16 mouse cellular contexts compared by ENCODE assay signal in the genomic region with DNA sequence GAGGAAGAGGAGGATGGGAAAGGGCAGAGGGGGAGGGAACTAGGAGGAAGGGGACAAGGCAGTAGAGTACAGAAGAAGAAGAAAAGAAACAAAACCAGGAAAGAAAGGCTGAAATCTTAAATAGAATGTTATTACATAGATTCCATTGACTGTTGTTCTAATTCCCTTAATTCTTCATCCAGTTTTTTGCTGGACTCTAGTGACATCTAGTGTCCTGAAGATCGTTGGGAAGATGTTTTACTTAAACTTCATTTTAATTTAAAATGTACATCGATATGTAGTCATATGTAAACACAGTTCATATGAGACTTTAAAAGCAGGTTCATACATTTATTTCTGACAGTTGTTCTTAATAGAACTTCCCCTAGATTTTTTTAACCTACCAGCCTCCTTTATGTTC.
A peak's percentile ranks its signal among the peaks of the same experiment; 100 is the strongest.
DNase-seq lines count a peak whose midpoint lies in the region; ATAC-seq and TF ChIP-seq lines count a peak whose summit lies in the region.
"Had no signal": no experiment of that assay in that cellular context is flagged by ENCODE, and none has a peak within 500 bp of the region (broad histone marks: within the 10 kb centered on the region; RNA-seq: fewer than 3 reads in every experiment).

No protein-coding gene starts in this region.

- no peak overlapping the region for H3K9ac ChIP-seq in embryonic facial prominence, embryonic 11.5 days (replicated peaks; ENCODE audit: low read length)
- H3K9ac ChIP-seq in kidney, postnatal 0 days (ENCODE audit: low read depth, low read length), result no peak overlapping the region
- no peak overlapping the region for H3K9ac ChIP-seq in CH12.LX (ENCODE audit: insufficient read depth, low read depth)
- H3K9ac ChIP-seq in liver, postnatal 0 days (replicated peaks), result no peak overlapping the region
- H3K9ac ChIP-seq: forebrain, embryonic 15.5 days; hindbrain, embryonic 15.5 days; liver, embryonic 14.5 days had no signal

- H3K9me3 ChIP-seq in embryonic facial prominence, embryonic 11.5 days (replicated peaks; ENCODE audit: control insufficient read depth, low read length), result no peaks in the 10 kb centered on the region
- H3K9me3 ChIP-seq in embryonic facial prominence, embryonic 10.5 days, result no peaks in the 10 kb centered on the region
- no peaks in the 10 kb centered on the region for H3K9me3 ChIP-seq in kidney, postnatal 0 days (replicated peaks; ENCODE audit: low read length)
- no peaks in the 10 kb centered on the region for H3K9me3 ChIP-seq in CH12.LX (replicated peaks; ENCODE audit: low read length)
- no peaks in the 10 kb centered on the region for H3K9me3 ChIP-seq in liver, postnatal 0 days (ENCODE audit: low read length)
- H3K9me3 ChIP-seq: forebrain, embryonic 15.5 days; hindbrain, embryonic 15.5 days had no signal

- H3K4me1 ChIP-seq in embryonic facial prominence, embryonic 11.5 days (ENCODE audit: control insufficient read depth, insufficient read depth, low read length), result no peaks in the 10 kb centered on the region
- no peaks in the 10 kb centered on the region for H3K4me1 ChIP-seq in embryonic facial prominence, embryonic 10.5 days
- no peaks in the 10 kb centered on the region for H3K4me1 ChIP-seq in kidney, postnatal 0 days (replicated peaks; ENCODE audit: insufficient read depth, low read length)
- no peaks in the 10 kb centered on the region for H3K4me1 ChIP-seq in CH12.LX (ENCODE audit: control insufficient read depth in 1 of 2, insufficient read depth in 2 of 2)
- no peaks in the 10 kb centered on the region for H3K4me1 ChIP-seq in liver, postnatal 0 days (ENCODE audit: insufficient read depth)
- H3K4me1 ChIP-seq: forebrain, embryonic 15.5 days; hindbrain, embryonic 15.5 days had no signal

- no peak for TF ChIP-seq POLR2A in CH12.LX (IDR thresholded peaks at IDR 0.05; ENCODE audit: low read depth, low read length)

- peak; percentile 46 for TF ChIP-seq RAD21 in CH12.LX (IDR thresholded peaks at IDR 0.05; ENCODE audit: low read depth, low read length)

- 62% methylated on average over 2 of the region's 2 CpGs for WGBS in embryonic facial prominence, embryonic 11.5 days
- 76% methylated on average over 2 of the region's 2 CpGs for WGBS in embryonic facial prominence, embryonic 10.5 days
- WGBS in kidney, postnatal 0 days, result 42% methylated on average over 2 of the region's 2 CpGs
- WGBS in liver, postnatal 0 days (ENCODE audit: insufficient replicate concordance), result 59% methylated on average over 2 of the region's 2 CpGs

- no peak overlapping the region for H3K27ac ChIP-seq in embryonic facial prominence, embryonic 11.5 days (replicated peaks; ENCODE audit: low read depth, low read length)
- H3K27ac ChIP-seq in embryonic facial prominence, embryonic 10.5 days (replicated peaks), result no peak overlapping the region
- H3K27ac ChIP-seq in kidney, postnatal 0 days, result no peak overlapping the region
- no peak overlapping the region for H3K27ac ChIP-seq in CH12.LX (ENCODE audit: insufficient read depth, low read depth)
- H3K27ac ChIP-seq in liver, postnatal 0 days (ENCODE audit: low read depth), result no peak overlapping the region
- H3K27ac ChIP-seq: forebrain, embryonic 15.5 days; hindbrain, embryonic 15.5 days; liver, embryonic 14.5 days had no signal

- H3K4me2 ChIP-seq in embryonic facial prominence, embryonic 11.5 days (ENCODE audit: low read depth, low read length), result no peak overlapping the region
- H3K4me2 ChIP-seq in kidney, postnatal 0 days (ENCODE audit: low read length), result no peak overlapping the region
- H3K4me2 ChIP-seq in CH12.LX (ENCODE audit: insufficient read depth, low read depth, poor library complexity, severe bottlenecking), result no peak overlapping the region
- no peak overlapping the region for H3K4me2 ChIP-seq in liver, postnatal 0 days (ENCODE audit: low read depth, low read length)
- H3K4me2 ChIP-seq: forebrain, embryonic 15.5 days; hindbrain, embryonic 15.5 days had no signal

- peak; percentile 61 for TF ChIP-seq CTCF in kidney, postnatal 0 days (IDR thresholded peaks at IDR 0.05; ENCODE audit: low read depth)
- no peak for TF ChIP-seq CTCF in CH12.LX (conservative IDR thresholded peaks at IDR 0.05 in 1 of 2, IDR thresholded peaks at IDR 0.05 in 1 of 2; ENCODE audit: low read depth in 2 of 2, low read length in 2 of 2)
- TF ChIP-seq CTCF in liver, postnatal 0 days (IDR thresholded peaks at IDR 0.05; ENCODE audit: low read depth), result no peak

- DNase-seq in embryonic facial prominence, embryonic 11.5 days (ENCODE audit: low spot score), result peak; percentile 26
- no peak for DNase-seq in embryonic facial prominence, embryonic 10.5 days (ENCODE audit: low spot score)
- peak; percentile 53 for DNase-seq in kidney, postnatal 0 days (ENCODE audit: low spot score)
- DNase-seq in kidney, postnatal 10 days, result no peak
- DNase-seq in CH12.LX (ENCODE audit: extremely low read depth), result no peak
- peak; percentile 24 for DNase-seq in brain, embryonic 18.5 days (ENCODE audit: low read depth, low spot score)
- DNase-seq in liver, postnatal 0 days, result no peak
- no peak for DNase-seq in lung, postnatal 25 days (ENCODE audit: low spot score)
- DNase-seq: cerebellum, adult 9-11 months; gastrocnemius, postnatal 25 days; layer of hippocampus, adult 9-11 months; right cerebral cortex, adult 18-20 months; spleen, adult 18-20 months had no signal

- TF ChIP-seq EP300 in CH12.LX (IDR thresholded peaks at IDR 0.05; ENCODE audit: low read length), result no peak
- no peak for TF ChIP-seq EP300 in liver, postnatal 0 days (IDR thresholded peaks at IDR 0.05; ENCODE audit: low read depth)

- H3K79me2 ChIP-seq in CH12.LX (replicated peaks; ENCODE audit: control insufficient read depth, extremely low read depth, insufficient read depth, poor library complexity, severe bottlenecking), result no peaks in the 10 kb centered on the region

- dilution Hi-C loops in CH12.LX (cut with MboI; ENCODE audit: extremely low pct_ligation_motif_present, extremely low pct_unique_long_range_greater_than_20kb, low sequenced_read_pairs), result no loop called here

- no peaks in the 10 kb centered on the region for H3K36me3 ChIP-seq in embryonic facial prominence, embryonic 11.5 days (replicated peaks; ENCODE audit: control insufficient read depth, insufficient read depth, low read depth, low read length)
- H3K36me3 ChIP-seq in embryonic facial prominence, embryonic 10.5 days (replicated peaks), result no peaks in the 10 kb centered on the region
- no peaks in the 10 kb centered on the region for H3K36me3 ChIP-seq in kidney, postnatal 0 days (ENCODE audit: insufficient read depth, low read length)
- no peaks in the 10 kb centered on the region for H3K36me3 ChIP-seq in CH12.LX (replicated peaks in 1 of 2; ENCODE audit: control insufficient read depth in 1 of 2, insufficient read depth in 1 of 2, low read length in 1 of 2)
- no peaks in the 10 kb centered on the region for H3K36me3 ChIP-seq in liver, postnatal 0 days (replicated peaks; ENCODE audit: insufficient read depth, low read length)
- H3K36me3 ChIP-seq: forebrain, embryonic 15.5 days; hindbrain, embryonic 15.5 days had no signal

- no peaks in the 10 kb centered on the region for H3K27me3 ChIP-seq in embryonic facial prominence, embryonic 11.5 days (ENCODE audit: control insufficient read depth, insufficient read depth, low read length)
- H3K27me3 ChIP-seq in embryonic facial prominence, embryonic 10.5 days (replicated peaks; ENCODE audit: low read depth, poor library complexity, severe bottlenecking), result no peaks in the 10 kb centered on the region
- H3K27me3 ChIP-seq in kidney, postnatal 0 days (ENCODE audit: insufficient read depth, low read length), result no peaks in the 10 kb centered on the region
- no peaks in the 10 kb centered on the region for H3K27me3 ChIP-seq in CH12.LX (replicated peaks)
- no peaks in the 10 kb centered on the region for H3K27me3 ChIP-seq in liver, postnatal 0 days (ENCODE audit: insufficient read depth, low read length)
- H3K27me3 ChIP-seq: forebrain, embryonic 15.5 days; hindbrain, embryonic 15.5 days had no signal

- no peak overlapping the region for H3K4me3 ChIP-seq in embryonic facial prominence, embryonic 11.5 days (ENCODE audit: low read depth, low read length)
- H3K4me3 ChIP-seq in embryonic facial prominence, embryonic 10.5 days, result no peak overlapping the region
- H3K4me3 ChIP-seq in kidney, postnatal 0 days (replicated peaks; ENCODE audit: low read depth, low read length), result no peak overlapping the region
- H3K4me3 ChIP-seq in CH12.LX (replicated peaks in 1 of 3; ENCODE audit: low read depth in 2 of 3, low read length in 2 of 3, poor library complexity in 1 of 3), result no peak overlapping the region
- H3K4me3 ChIP-seq in liver, postnatal 0 days (ENCODE audit: low read depth, low read length), result no peak overlapping the region
- H3K4me3 ChIP-seq: forebrain, embryonic 15.5 days; hindbrain, embryonic 15.5 days had no signal

- in situ Hi-C loops in CH12.LX (cut with MboI; ENCODE audit: low pct_ligation_motif_present, low pct_unique_long_range_greater_than_20kb, low sequenced_read_pairs), result no loop called here

- no peak for ATAC-seq in embryonic facial prominence, embryonic 11.5 days (replicated peaks; ENCODE audit: insufficient number of reproducible peaks, low FRiP score, low TSS enrichment, low read depth)
- no peak for ATAC-seq in kidney, postnatal 0 days (replicated peaks; ENCODE audit: low FRiP score, low read depth)
- ATAC-seq in liver, postnatal 0 days, result no peak
- ATAC-seq: forebrain, embryonic 15.5 days had no signal

TF ChIP-seq in CH12.LX, 34 proteins besides CTCF, POLR2A, EP300 and RAD21:
- no peak for TF ChIP-seq ZNF384 (IDR thresholded peaks at IDR 0.05; ENCODE audit: low read depth, low read length)
- no peak for TF ChIP-seq UBTF (IDR thresholded peaks at IDR 0.05; ENCODE audit: low read depth, low read length)
- no peak for TF ChIP-seq ZC3H11A (IDR thresholded peaks at IDR 0.05; ENCODE audit: low read depth, low read length)
- TF ChIP-seq E2F4 (IDR thresholded peaks at IDR 0.05; ENCODE audit: insufficient replicate concordance, low read depth, low read length), result no peak
- no peak for TF ChIP-seq GABPA (IDR thresholded peaks at IDR 0.05; ENCODE audit: insufficient replicate concordance, low read depth, low read length)
- TF ChIP-seq KAT2A (IDR thresholded peaks at IDR 0.05; ENCODE audit: insufficient replicate concordance, low read length), result no peak
- TF ChIP-seq ZMIZ1 (IDR thresholded peaks at IDR 0.05; ENCODE audit: low read depth, low read length), result no peak
- TF ChIP-seq CHD2 (IDR thresholded peaks at IDR 0.05; ENCODE audit: low read length), result no peak

Comparison
In these comparisons a context has a peak if more than half of its experiments do, and no peak if none do; other contexts are left out.
1. DNase-seq: peak in embryonic facial prominence, embryonic 11.5 days (single experiment), kidney, postnatal 0 days (single experiment) and brain, embryonic 18.5 days (single experiment); none in embryonic facial prominence, embryonic 10.5 days (single experiment), kidney, postnatal 10 days (single experiment), CH12.LX (single experiment), liver, postnatal 0 days (single experiment) and lung, postnatal 25 days (single experiment).